Mouse (Mus musculus): ENCODE measurements around the gene Trim13.
"Not testable (repeated sequence)": the region's sequence is repeated elsewhere in the genome, so short reads cannot be mapped to it uniquely, and the experiment has no call there.

Gene Trim13

DNA sequence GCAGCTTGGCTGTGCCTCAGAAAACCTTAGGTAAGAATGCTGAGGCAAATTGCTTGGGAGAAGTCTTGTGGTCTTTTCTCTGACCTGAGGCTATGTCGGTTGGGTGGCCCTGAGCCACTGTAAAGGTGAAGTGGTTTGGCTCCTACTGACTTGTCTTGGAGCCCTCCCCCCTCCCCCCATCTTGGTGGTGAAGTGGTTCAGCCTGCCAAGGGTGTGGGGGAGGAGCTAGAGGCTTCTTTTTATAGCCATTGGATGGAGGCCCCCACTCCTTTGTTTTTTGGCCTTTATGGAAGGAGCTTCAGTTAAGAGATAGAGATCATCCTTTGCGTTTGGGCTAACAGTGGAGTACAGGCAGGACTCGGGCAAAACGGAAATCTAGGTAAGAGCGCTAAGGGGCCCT is at the start of gene Trim13:
Trim13 (plus strand) TSS at position 280 of the 400 bp plus-strand sequence.
- in situ Hi-C loops (cut with MboI) = no loop called here

DNA sequence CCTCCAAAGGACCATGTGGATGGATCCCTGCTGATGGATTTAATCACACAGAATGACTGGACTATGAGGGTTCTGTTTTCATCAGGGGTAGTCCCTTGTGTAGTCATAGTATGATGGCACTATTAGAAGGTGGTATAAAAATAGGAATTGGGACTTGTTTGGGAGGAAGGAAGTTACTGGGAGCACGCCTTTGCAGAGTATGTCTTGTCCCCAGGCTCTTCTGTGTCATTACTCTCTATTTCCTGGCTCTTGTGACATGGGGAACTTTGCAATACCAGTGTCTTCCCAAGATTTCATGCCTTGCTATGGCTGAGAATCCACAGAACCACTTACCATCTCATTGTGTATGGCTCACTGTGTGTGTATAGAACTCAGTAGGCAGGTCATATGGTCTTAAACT is 49.4 kb upstream of the Trim13 start:
- in situ Hi-C loops (cut with MboI) = no loop called here

- in situ Hi-C loops (cut with MboI) = no loop called here
Measured at GRCm38 (mm10) chr14:61555931-61556288, 42.1 kb upstream of the Trim13 start.

- in situ Hi-C loops (cut with MboI) = no loop called here
Measured at GRCm38 (mm10) chr14:61556289-61557147, 41.5 kb upstream of the Trim13 start, which contains the start of gene Spryd7. Gene Spryd7, minus strand, starts transcription at chr14:61556886.

DNA sequence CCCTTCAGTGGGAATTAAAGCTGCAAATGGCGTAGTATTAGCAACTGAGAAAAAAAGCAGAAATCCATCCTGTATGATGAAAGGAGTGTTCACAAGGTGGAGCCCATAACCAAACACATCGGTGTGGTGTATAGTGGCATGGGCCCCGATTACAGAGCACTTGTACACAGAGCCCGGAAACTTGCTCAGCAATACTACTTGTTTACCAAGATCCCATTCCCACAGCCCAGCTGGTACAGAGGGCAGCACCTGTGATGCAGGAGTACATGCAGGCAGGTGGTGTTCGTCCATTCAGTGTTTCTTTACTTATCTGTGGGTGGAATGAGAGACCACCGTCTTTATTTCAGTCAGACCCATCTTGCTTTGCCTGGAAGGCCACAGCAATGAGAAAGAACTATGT is 39.1 kb upstream of the Trim13 start:
- in situ Hi-C loops (cut with MboI) = no loop called here

DNA sequence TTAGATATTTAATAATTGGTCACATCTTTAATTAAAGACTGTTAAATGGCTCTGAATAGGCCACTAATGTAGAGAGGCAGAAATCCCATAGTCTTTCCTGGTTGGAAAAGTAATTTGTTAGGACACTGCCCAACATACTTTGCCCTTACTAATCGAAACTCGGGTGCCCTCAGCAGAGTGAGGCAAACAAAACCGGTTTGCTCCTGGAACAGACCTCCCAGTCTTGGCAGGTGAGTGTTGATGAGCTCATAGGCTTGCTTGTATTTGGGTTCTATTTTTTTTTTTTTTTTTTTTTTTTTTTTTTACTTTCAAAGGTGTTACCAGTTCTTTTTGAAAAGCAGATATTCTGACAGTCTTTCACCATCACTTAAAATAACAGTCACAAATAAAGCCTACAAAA is 38.2 kb upstream of the Trim13 start:
- in situ Hi-C loops (cut with MboI) = no loop called here

GRCm38 (mm10) chr14:61566211-61566610 is 31.8 kb upstream of the Trim13 start:
- in situ Hi-C loops (cut with MboI) = not testable (repeated sequence)

GRCm38 (mm10) chr14:61569344-61569743 is 28.7 kb upstream of the Trim13 start:
- in situ Hi-C loops (cut with MboI) = no loop called here

DNA sequence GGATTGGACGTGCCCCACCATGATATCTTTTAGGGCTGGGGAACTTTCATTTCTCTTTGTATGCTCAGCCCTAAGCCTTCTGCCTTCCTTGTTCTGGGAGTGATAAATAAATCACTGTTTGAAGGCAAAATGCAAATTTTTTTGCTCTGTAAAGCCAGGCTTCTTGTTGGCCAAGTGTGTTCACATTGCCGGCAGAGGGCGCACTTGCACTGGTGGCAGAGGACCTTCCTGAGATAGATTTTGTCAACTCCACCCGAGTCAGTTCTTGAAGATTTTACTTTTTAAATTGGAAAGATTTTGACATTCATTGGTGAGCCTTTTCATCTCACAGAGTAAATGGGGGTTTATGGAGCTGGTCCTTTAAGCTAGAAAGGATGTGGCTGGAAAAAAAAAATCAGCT is 26.7 kb upstream of the Trim13 start:
- in situ Hi-C loops (cut with MboI) = loop anchor here (10.0 kb wide), 3 partner anchors 463 to 883 kb away; partner anchors contain the start of gene Gucy1b2

GRCm38 (mm10) chr14:61572131-61572530 is 25.9 kb upstream of the Trim13 start:
- in situ Hi-C loops (cut with MboI) = loop anchor here (10.0 kb wide), 3 partner anchors 463 to 883 kb away; partner anchors contain the start of gene Gucy1b2

DNA sequence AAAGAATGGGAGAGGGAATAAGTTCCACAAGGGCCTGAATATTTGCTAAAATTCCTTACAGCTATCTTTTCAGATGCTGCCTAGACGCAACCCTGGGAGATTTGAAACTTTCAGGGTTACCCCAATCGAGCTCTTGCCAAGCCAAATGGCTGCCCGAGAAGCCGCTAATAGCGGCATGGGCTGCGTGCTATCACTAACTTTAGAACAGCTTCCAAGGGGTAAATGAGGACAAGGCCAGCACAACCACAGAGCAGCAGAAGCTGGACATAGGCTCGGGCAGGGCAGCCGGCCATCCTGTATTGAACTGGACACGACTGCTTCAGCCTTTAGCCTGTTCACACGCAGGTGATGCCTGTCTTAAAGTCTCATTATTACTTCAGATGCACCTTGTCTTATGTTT is 23.0 kb upstream of the Trim13 start:
- in situ Hi-C loops (cut with MboI) = loop anchor here (10.0 kb wide), 3 partner anchors 460 to 880 kb away; partner anchors contain the start of gene Gucy1b2

GRCm38 (mm10) chr14:61575941-61576340 is 22.1 kb upstream of the Trim13 start:
- in situ Hi-C loops (cut with MboI) = loop anchor here (10.0 kb wide), 3 partner anchors 459 to 879 kb away; partner anchors contain the start of gene Gucy1b2

- in situ Hi-C loops (cut with MboI) = no loop called here
Measured at GRCm38 (mm10) chr14:61589288-61590065, 8.6 kb upstream of the Trim13 start.

DNA sequence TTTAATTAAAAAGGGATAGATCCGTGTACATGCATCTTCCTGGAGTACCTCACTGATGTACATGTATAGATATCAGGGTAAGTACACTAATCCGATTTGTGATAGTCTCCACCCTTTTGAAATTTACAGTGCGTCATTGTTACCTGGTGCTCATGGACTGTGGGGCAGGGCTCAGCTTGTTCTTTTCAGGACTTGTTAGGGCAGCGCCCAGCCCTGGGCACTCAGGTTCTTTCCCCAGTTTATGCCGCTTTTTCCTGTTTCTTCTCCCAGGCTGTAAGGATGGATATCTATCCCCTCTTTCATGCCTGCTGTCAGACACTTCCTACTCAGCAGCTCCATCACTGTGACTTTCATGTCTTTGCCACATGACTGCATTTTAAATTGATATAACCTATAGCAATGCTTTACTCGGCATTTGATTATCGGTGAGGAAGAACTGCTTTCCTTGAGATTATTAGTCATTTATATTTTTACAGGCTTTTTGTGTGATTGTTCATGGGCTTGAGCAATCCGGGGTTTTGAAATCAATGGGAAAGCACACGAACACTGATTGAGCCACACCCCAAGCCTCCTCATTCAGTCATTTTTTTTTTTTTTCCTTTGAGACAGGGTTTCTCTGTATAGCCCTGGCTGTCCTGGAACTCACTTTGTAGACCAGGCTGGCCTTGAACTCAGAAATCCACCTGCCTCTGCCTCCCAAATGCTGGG is 1.2 kb upstream of the Trim13 start:
- in situ Hi-C loops (cut with MboI) = no loop called here

GRCm38 (mm10) chr14:61599057-61599806 is 1.2 kb downstream of the Trim13 start:
- in situ Hi-C loops (cut with MboI) = no loop called here

DNA sequence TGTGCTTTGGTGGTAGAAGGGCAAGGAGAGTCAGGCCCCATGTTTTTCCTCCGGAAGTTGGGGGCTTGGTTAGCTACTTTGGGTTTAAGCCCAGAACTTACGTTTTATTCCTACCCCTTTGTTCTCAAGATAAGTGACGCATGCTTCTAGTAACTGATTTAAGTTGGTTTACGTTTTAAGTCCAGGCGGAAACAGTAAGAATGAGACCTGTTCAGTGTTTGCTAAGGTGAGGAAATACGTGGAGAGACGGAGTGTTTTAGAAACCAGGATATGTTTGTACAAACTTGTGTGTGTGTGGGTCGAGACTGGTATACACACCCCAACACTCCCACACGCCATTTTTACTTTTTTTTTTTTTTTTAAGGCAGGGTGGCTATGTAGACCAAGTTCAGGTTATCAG is 3.3 kb downstream of the Trim13 start:
- in situ Hi-C loops (cut with MboI) = no loop called here

- in situ Hi-C loops (cut with MboI) = no loop called here
Measured at GRCm38 (mm10) chr14:61603069-61603755, 5.2 kb downstream of the Trim13 start.

DNA sequence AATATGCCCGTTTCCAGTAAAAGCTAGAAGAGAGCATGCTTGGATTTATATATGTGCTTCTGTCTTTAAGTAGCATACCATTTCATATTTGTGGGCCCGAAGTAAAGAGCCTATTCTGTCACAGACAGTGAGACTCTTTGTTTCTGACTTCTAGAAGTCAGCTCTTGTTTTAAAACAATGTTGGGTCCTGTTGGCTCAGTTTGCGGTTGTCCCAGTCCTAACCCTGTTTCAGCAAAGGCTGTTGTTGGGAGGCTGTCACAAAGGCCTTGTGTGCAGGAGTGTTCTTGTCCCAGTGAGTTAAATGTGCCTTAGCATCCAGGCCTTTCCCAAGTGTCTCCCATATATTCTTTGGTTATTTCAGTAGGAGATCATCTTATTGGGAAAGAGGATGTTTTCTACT is 6.0 kb downstream of the Trim13 start:
- in situ Hi-C loops (cut with MboI) = no loop called here

GRCm38 (mm10) chr14:61606088-61606487 is 8.0 kb downstream of the Trim13 start:
- in situ Hi-C loops (cut with MboI) = not testable (repeated sequence)

DNA sequence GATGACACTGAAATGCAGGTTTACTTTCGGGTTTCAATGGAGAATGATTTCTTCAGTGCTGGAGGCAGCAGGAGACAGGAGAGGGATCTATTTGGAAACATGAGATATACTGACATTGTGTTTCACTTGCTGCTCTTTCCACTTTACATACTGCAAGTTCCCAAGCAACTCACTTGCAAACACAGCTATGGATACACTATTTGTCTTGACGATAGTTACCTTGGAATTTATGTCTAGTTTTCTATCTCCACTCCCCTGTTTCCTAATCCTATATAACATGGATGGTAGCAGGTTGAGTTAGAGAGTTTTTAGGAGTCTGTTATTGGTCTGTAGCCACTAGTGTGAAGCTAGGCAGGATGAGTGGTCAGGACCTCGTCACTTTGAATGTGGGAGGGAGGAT is 9.1 kb downstream of the Trim13 start, which contains the start of gene Kcnrg:
Kcnrg (plus strand) TSS at position 301 of the 400 bp plus-strand sequence.
- in situ Hi-C loops (cut with MboI) = no loop called here

- in situ Hi-C loops (cut with MboI) = no loop called here
Measured at GRCm38 (mm10) chr14:61611766-61612165, 13.7 kb downstream of the Trim13 start.

Measured in mature B cell (primary cell).